Mouse (Mus musculus) neural tube, embryonic 11.5 days (tissue): Measurements from ENCODE around the gene 4933402E13Rik. TPM values are rescaled to one million over a fixed set of nuclear protein-coding genes. Genes with fewer than 3 reads are reported as not detected.

ENCODE experiments used
- ATAC-seq: fragments of 200-750 bp; cut with Nextera tagmentation; 2 replicates; pipeline ENCODE4 v1.8.0; 2017; ENCODE audit warnings: moderate number of reproducible peaks, mild to moderate bottlenecking, moderate TSS enrichment, moderate library complexity; ENCODE audit not compliant: insufficient read depth, low FRiP score, low TSS enrichment
- DNase-seq: peaks from one replicate; pipeline ENCODE4 v3.0.0-alpha.2; 2015; ENCODE audit warnings: low spot score
- H3K27ac ChIP-seq: fragments of 300-500 bp; sonication (generic); 2 replicates; pipeline ENCODE4 v1.5.1; 2014; ENCODE audit warnings: low read depth, mild to moderate bottlenecking, low read length
- H3K27me3 ChIP-seq: fragments of 300-500 bp; sonication (generic); 2 replicates; pipeline ENCODE4 v1.6.1; 2014; ENCODE audit warnings: mild to moderate bottlenecking, low read length, mixed read lengths; ENCODE audit not compliant: control insufficient read depth, insufficient read depth
- H3K36me3 ChIP-seq: fragments of 300-500 bp; sonication (generic); 2 replicates; pipeline ENCODE4 v1.6.1; 2014; ENCODE audit warnings: mild to moderate bottlenecking, low read length, moderate library complexity, mixed read lengths; ENCODE audit not compliant: control insufficient read depth, insufficient read depth
- H3K4me1 ChIP-seq: fragments of 300-500 bp; sonication (generic); 2 replicates; pipeline ENCODE4 v1.6.1; 2014; ENCODE audit warnings: low read length, mixed read lengths; ENCODE audit not compliant: control insufficient read depth, insufficient read depth
- H3K4me2 ChIP-seq: fragments of 300-500 bp; sonication (generic); 2 replicates; pipeline ENCODE4 v1.6.1; 2014; ENCODE audit warnings: low read depth, mild to moderate bottlenecking, moderate library complexity
- H3K4me3 ChIP-seq: fragments of 300-500 bp; sonication (generic); 2 replicates; pipeline ENCODE4 v1.5.1; 2014; ENCODE audit warnings: low read depth, low read length
- H3K9ac ChIP-seq: fragments of 300-500 bp; sonication (generic); 2 replicates; pipeline ENCODE4 v1.6.1; 2014; ENCODE audit warnings: mild to moderate bottlenecking, low read length
- H3K9me3 ChIP-seq: fragments of 300-500 bp; sonication (generic); 2 replicates; pipeline ENCODE4 v1.6.1; 2016; ENCODE audit warnings: low read length; ENCODE audit not compliant: control insufficient read depth
- WGBS: fragments of 180-500 bp; shearing (Covaris S2); extraction: QIAGEN DNeasy Blood & Tissue Kit; methylation state at CpG from one replicate; pipeline ENCODE4 v1.1.7; 2014; 5-methylcytosine and 5-hydroxymethylcytosine counted together
- polyA plus RNA-seq: library from polyadenylated mRNA; unstranded; fragments of >200 nt; fragmentation: Nextera tagmentation; extraction: Ambion mirVana; gene quantifications from 2 replicates; pipeline ENCODE4 v1.2.1, GENCODE M21; 2014

4933402E13Rik gene
- polyA plus RNA-seq, result not detected in 2 replicates

GRCm38 (mm10) chrX:62283199-62283598, at the start of gene 4933402E13Rik:
Gene 4933402E13Rik, plus strand, starts transcription at chrX:62283499.
- WGBS, result 77% methylated on average over 8 of the region's 8 CpGs
- Histone ChIP-seq H3K27ac (no peak within 1 kb of the TSS), H3K4me2 (no peak within 1 kb of the TSS), H3K27me3 (no peaks in the 10 kb centered on the region), H3K9me3 (no peaks in the 10 kb centered on the region), H3K4me1 (no peaks in the 10 kb centered on the region), H3K4me3 (no peak within 1 kb of the TSS), H3K36me3 (no peaks in the 10 kb centered on the region), H3K9ac (no peak within 1 kb of the TSS)
- ATAC-seq, result no peak
- DNase-seq, result no peak

Other genes with a start within 250 kb of the 4933402E13Rik start
- gene 4931400O07Rik, start 184.5 kb downstream of the 4933402E13Rik start, polyA plus RNA-seq, result not detected in 2 replicates